Mouse (Mus musculus) gastrocnemius, adult 2 months (tissue): ENCODE measurements around the gene Trim13. TPM values are rescaled to one million over a fixed set of nuclear protein-coding genes. Genes with fewer than 3 reads are reported as not detected.

Experiments used
- DNase-seq: peaks from one replicate; pipeline ENCODE4 v3.0.0; 2022
- H3K27ac ChIP-seq: fragments of 200-600 bp; 2 replicates; pipeline ENCODE4 v1.8.1; 2022; ENCODE audit warnings: mild to moderate bottlenecking
- H3K4me3 ChIP-seq: fragments of 200-600 bp; 2 replicates; pipeline ENCODE4 v1.8.1; 2022; ENCODE audit warnings: mild to moderate bottlenecking, moderate library complexity
- CTCF ChIP-seq: fragments of 200-600 bp; IDR thresholded peaks from 2 replicates; pipeline ENCODE4 v1.8.1; 2022; ENCODE audit warnings: antibody characterized with exemption, mild to moderate bottlenecking, moderate library complexity
- intact Hi-C: fragments of 180-260 bp; cut with DNase I; formaldehyde crosslinking; loops from one replicate; pipeline ENCODE4 v1.15.1; 2025
- microRNA-seq: library from miRNA; unstranded; fragments of <30 nt; microRNA quantifications from one replicate; pipeline ENCODE4 v1.2.0, GENCODE M21; 2021
- total RNA-seq, 2 experiments: library from RNA; stranded (reverse); gene quantifications; 2 replicates each; pipeline ENCODE4 v1.2.3; 2021

Gene Trim13
- total RNA-seq, 2 experiments from 2014 or later = 6.6 to 8.5 TPM

GRCm38 (mm10) chr14:61642668-61643067, 44.6 kb downstream of the Trim13 start:
- peak overlapping the region; percentile 44; the same call in 1 of the 2 replicates for H3K27ac ChIP-seq
- H3K4me3 ChIP-seq = no peak overlapping the region
- intact Hi-C loops = no loop called here
- DNase-seq = no peak
- no peak for TF ChIP-seq CTCF

DNA sequence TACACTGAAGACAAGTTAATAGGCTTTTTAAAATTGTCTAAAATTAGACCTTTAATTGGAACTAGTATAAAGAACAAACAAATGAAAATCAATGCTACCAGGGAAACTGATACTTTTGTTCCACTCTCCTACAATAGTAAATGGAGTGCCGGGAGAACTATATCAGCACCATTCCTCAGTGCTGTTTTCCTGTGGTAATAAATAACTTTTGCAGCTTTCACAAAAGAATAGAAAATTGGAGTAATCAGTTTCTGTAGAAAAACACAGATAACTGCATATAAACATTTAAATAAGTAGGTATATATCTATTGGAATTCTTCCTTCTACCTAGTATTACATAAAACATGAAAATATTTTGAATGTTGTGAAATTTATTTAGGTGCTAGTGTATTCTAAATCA, 47.5 kb downstream of the Trim13 start:
- Histone ChIP-seq H3K27ac (peak overlapping the region; percentile 92), H3K4me3 (peak overlapping the region; percentile 90)
- no peak for DNase-seq
- no peak for TF ChIP-seq CTCF
- intact Hi-C loops = loop anchor here (5.0 kb wide), 1 partner anchor 88 kb away; the partner anchor contains the start of gene Spryd7

- Histone ChIP-seq H3K27ac (peak overlapping the region; percentile 92), H3K4me3 (peak overlapping the region; percentile 90)
- no peak for TF ChIP-seq CTCF
- peak; percentile 51 for DNase-seq
- intact Hi-C loops = loop anchor here (5.0 kb wide), 1 partner anchor 90 kb away; the partner anchor contains the start of gene Spryd7
These were observed 49.3 kb downstream of the Trim13 start for GRCm38 (mm10) chr14:61647182-61647880.

- TF ChIP-seq CTCF = no peak
- intact Hi-C loops = loop anchor here (2.0 to 5.0 kb wide), 3 partner anchors 33 to 91 kb away; partner anchors contain the start of gene Spryd7
- Histone ChIP-seq H3K4me3 (peak overlapping the region; percentile 90), H3K27ac (peak overlapping the region; percentile 92)
- DNase-seq = peak; percentile 73
These were observed 50.0 kb downstream of the Trim13 start for GRCm38 (mm10) chr14:61647881-61648684.

DNA sequence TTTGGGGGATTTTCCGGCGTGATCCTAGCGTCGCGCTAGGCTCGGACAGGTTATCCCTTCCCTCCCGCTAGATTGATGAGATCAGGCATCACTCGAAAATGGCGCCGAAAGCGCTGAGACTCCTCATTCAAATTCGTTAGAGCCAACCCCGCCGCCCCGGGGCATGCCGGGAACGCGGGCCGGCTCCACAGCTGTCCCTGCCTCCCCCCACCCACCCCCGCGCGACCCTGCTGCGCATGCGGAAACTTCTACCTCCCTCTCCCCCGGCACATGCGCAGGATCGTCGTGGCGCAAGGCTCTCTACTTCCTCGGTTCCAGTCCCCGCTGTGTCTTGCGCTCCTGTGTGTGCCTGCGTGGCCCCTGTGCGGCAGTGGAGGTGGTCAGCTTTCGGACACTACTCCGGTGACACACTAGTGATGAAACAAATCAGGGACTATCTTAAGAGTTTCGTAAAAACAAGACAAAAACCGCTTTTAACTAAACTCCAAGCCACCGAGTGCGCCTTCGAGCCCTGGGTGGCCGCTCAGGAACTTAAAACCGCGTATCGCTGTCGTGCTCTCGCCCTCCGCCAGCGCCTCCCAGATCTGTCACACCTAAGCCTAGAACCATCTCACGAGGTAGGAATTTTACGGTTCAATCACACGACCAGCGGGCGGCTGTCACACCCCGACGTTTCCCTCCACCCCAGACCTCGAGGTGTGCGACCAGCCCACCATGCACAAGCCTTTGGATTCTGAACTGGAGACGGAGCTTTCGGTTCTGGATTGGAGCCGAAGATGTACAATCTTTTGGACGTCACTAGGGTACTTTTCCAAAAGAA, 50.8 kb downstream of the Trim13 start:
- TF ChIP-seq CTCF = no peak
- peak overlapping the region; percentile 90 for H3K4me3 ChIP-seq
- peak overlapping the region; percentile 92 for H3K27ac ChIP-seq
- intact Hi-C loops = loop anchor here (2.0 to 5.0 kb wide), 3 partner anchors 32 to 92 kb away; partner anchors contain the start of gene Spryd7
- peak; percentile 99 for DNase-seq

- Histone ChIP-seq H3K27ac (peak overlapping the region; percentile 92), H3K4me3 (0 out of 2 replicates have a peak overlapping the region, but pooled peaks have one; percentile 90)
- DNase-seq = no peak
- peak; percentile 72 for TF ChIP-seq CTCF
- intact Hi-C loops = loop anchor here (2.0 kb wide), 1 partner anchor 392 kb away; no protein-coding TSS in a partner anchor
These were observed 52.4 kb downstream of the Trim13 start for GRCm38 (mm10) chr14:61650291-61650960.

Small RNA genes within 50 kb of the gene (microRNA-seq; reads per million reads assigned to microRNA genes)
- gene Mir15a = 3,616 reads per million, percentile 87 among the genes with 10 or more reads in this experiment
- gene Mir16-1 = 1,832 reads per million, percentile 82 among the genes with 10 or more reads in this experiment

Other genes starting within 250 kb of the Trim13 start
- gene Ebpl, start 237.8 kb upstream of the Trim13 start, total RNA-seq = 1 to 10 TPM; 1.1 to 1.2 TPM
- 100 to 1,000 TPM; 111 to 118 TPM for gene Kpna3, start 158.4 kb upstream of the Trim13 start, total RNA-seq
- 10 to 100 TPM; 43.7 to 55.9 TPM for gene Spryd7, start 41.4 kb upstream of the Trim13 start, total RNA-seq
- gene Kcnrg, start 9.2 kb downstream of the Trim13 start, total RNA-seq = not detected